Mouse (Mus musculus) telencephalon, adult 2 months (tissue): ENCODE data around the gene Qars.

ENCODE experiments used
- DNase-seq: peaks from one replicate; pipeline ENCODE4 v3.0.0-alpha.2; 2011; ENCODE audit warnings: low read depth, low spot score

The Qars gene

GRCm38 (mm10) chr9:108530954-108531353 is 23.4 kb downstream of the Qars start:
- DNase-seq, result no peak

GRCm38 (mm10) chr9:108531496-108531895 is 24.0 kb downstream of the Qars start:
- DNase-seq, result no peak

GRCm38 (mm10) chr9:108540846-108541245 is 33.3 kb downstream of the Qars start:
- DNase-seq, result no peak

- DNase-seq, result no peak
Measured at GRCm38 (mm10) chr9:108545986-108546385, 38.5 kb downstream of the Qars start.

GRCm38 (mm10) chr9:108546875-108547274 is 39.4 kb downstream of the Qars start:
- DNase-seq, result no peak

GRCm38 (mm10) chr9:108559169-108559568 is 51.7 kb downstream of the Qars start:
- no peak for DNase-seq

- DNase-seq, result peak; percentile 89
Measured at GRCm38 (mm10) chr9:108560227-108560841, 52.8 kb downstream of the Qars start, which contains the start of gene Impdh2. TSS of gene Impdh2 (plus strand) at chr9:108560286.

GRCm38 (mm10) chr9:108563671-108564070 is 56.2 kb downstream of the Qars start:
- no peak for DNase-seq

GRCm38 (mm10) chr9:108564131-108564530 is 56.6 kb downstream of the Qars start:
- DNase-seq, result no peak
